Mouse (Mus musculus): ENCODE results near the gene Fbxl12. TPM values are rescaled to one million over a fixed set of nuclear protein-coding genes. Genes with fewer than 3 reads are reported as not detected.
A peak's percentile ranks its signal among the peaks of the same experiment; 100 is the strongest.

Gene Fbxl12
- polyA plus RNA-seq, 1 experiment from 2014 or later = 19.0 TPM

GRCm38 (mm10) chr9:20668065-20668464 is 23.5 kb upstream of the Fbxl12 start:
- no peaks in the 10 kb centered on the region for H3K27me3 ChIP-seq
- no peak overlapping the region for H3K4me2 ChIP-seq (replicated peaks)
- no peaks in the 10 kb centered on the region for H3K9me3 ChIP-seq
- WGBS = 97% methylated on average over 22 of the region's 22 CpGs
- ATAC-seq = no peak
- H3K36me3 ChIP-seq = peaks cover 36% of the 10 kb centered on the region
- no peak overlapping the region for H3K4me3 ChIP-seq (replicated peaks)
- H3K27ac ChIP-seq = no peak overlapping the region
- no peak overlapping the region for H3K9ac ChIP-seq (replicated peaks)
- H3K4me1 ChIP-seq (replicated peaks) = peaks cover 37% of the 10 kb centered on the region

DNA sequence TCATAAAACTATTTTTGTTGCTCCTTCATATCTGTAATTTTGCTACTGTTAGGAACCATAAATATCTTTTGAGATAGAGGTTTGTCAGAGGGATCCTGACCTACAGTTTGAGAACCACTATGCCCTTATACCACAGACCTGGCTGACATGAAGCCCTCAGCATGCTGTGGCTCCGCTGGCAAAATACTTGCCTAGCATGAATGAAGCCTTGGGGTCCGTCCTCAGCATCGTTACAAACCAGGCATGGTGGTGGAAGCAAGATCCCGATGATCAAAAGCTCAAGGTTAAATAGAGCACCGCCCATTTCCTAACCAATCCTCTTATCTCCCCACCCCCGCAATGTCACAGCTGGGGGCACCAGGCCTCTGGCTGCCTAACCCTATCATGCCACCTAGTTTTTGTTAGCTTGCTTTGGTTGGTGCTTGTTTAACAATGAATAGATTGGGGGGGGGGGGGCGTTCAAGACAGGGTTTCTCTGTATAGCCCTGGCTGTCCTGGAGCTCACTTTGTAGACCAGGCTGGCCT is 22.0 kb upstream of the Fbxl12 start:
- H3K9me3 ChIP-seq = no peaks in the 10 kb centered on the region
- H3K9ac ChIP-seq (replicated peaks) = no peak overlapping the region
- H3K27me3 ChIP-seq = no peaks in the 10 kb centered on the region
- peaks cover 44% of the 10 kb centered on the region for H3K36me3 ChIP-seq
- WGBS = 16% methylated on average over 7 of the region's 7 CpGs
- peaks cover 47% of the 10 kb centered on the region for H3K4me1 ChIP-seq (replicated peaks)
- no peak overlapping the region for H3K4me3 ChIP-seq (replicated peaks)
- no peak overlapping the region for H3K4me2 ChIP-seq (replicated peaks)
- peak overlapping the region; percentile 85 for H3K27ac ChIP-seq
- ATAC-seq = no peak

- Histone ChIP-seq H3K4me2 (replicated peaks) (no peak overlapping the region), H3K27ac (peak overlapping the region; percentile 85), H3K4me1 (replicated peaks) (peaks cover 47% of the 10 kb centered on the region), H3K4me3 (replicated peaks) (no peak overlapping the region), H3K9ac (replicated peaks) (no peak overlapping the region), H3K36me3 (peaks cover 49% of the 10 kb centered on the region), H3K27me3 (no peaks in the 10 kb centered on the region), H3K9me3 (no peaks in the 10 kb centered on the region)
- 16% methylated on average over 8 of the region's 8 CpGs for WGBS
- ATAC-seq = no peak; the same call in 1 of the 2 replicates
These were observed 21.4 kb upstream of the Fbxl12 start for GRCm38 (mm10) chr9:20665925-20666324.

DNA sequence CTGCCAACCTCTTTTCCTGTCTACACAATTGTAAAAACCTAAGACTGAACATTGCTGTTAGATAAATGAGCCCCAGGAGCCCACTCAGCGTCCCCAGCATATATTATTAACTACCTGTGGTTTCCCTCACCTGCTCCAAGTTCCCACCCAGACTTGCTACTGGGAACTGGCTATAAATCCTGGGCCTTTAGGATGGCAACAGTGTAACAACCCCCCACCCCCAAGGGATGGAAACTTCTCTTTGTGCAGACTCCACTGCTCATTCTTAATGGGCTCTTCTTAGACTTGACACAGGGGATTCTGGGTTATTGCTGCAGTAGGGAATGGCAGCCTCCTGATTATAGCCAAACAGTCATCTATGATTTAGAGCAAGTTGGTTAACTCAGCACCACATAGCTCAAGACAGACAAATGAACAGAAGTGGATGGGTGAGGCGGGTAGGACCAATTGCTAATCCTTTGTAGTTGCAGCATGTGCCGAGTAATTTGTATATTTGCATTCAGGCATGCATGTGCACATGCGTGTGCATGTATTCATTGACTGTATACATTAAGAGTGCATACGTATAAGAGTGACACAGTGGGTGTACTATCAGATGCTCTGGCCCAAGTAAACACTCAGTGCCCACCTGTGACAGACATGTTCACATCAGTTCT is 20.5 kb upstream of the Fbxl12 start:
- Histone ChIP-seq H3K36me3 (peaks cover 55% of the 10 kb centered on the region), H3K4me1 (replicated peaks) (peaks cover 47% of the 10 kb centered on the region), H3K27ac (peak overlapping the region; percentile 85), H3K4me3 (replicated peaks) (no peak overlapping the region), H3K9ac (replicated peaks) (no peak overlapping the region), H3K4me2 (replicated peaks) (no peak overlapping the region), H3K27me3 (no peaks in the 10 kb centered on the region), H3K9me3 (no peaks in the 10 kb centered on the region)
- no peak for ATAC-seq
- WGBS = 78% methylated on average over 5 of the region's 5 CpGs

DNA sequence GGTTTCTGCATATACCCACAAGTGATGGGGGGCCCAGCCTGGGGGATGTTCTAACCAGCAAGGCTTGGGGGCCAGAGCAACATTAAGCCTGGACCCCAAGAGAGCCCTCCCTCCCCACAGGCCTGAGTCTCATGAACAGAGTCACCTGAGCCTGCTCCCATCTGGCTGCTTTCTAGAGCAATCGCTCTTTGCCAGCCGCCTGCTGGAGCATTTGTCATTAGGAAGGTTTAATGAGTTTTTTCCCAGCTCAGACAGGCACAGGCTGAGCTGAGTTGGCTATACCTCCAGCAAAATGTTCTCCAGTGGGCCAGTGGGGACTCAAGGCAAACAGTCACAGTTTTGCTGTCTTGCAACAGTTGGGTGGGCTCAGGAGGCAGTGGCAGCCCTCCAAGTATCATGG is 19.8 kb upstream of the Fbxl12 start:
- Histone ChIP-seq H3K36me3 (peaks cover 63% of the 10 kb centered on the region), H3K4me3 (replicated peaks) (no peak overlapping the region), H3K27ac (peak overlapping the region; percentile 85), H3K27me3 (no peaks in the 10 kb centered on the region), H3K9ac (replicated peaks) (peak overlapping the region; percentile 42), H3K4me2 (replicated peaks) (no peak overlapping the region), H3K4me1 (replicated peaks) (peaks cover 47% of the 10 kb centered on the region), H3K9me3 (no peaks in the 10 kb centered on the region)
- WGBS = 57% methylated on average over 2 of the region's 2 CpGs
- ATAC-seq = peak; percentile 32; the same call in 1 of the 2 replicates

- ATAC-seq = peak; percentile 68
- Histone ChIP-seq H3K27me3 (no peaks in the 10 kb centered on the region), H3K9ac (replicated peaks) (peak overlapping the region; percentile 42), H3K27ac (peak overlapping the region; percentile 85), H3K36me3 (peaks cover 64% of the 10 kb centered on the region), H3K4me3 (replicated peaks) (no peak overlapping the region), H3K9me3 (no peaks in the 10 kb centered on the region), H3K4me2 (replicated peaks) (no peak overlapping the region), H3K4me1 (replicated peaks) (peaks cover 47% of the 10 kb centered on the region)
- WGBS = 61% methylated on average over 2 of the region's 2 CpGs
These were observed 19.4 kb upstream of the Fbxl12 start for GRCm38 (mm10) chr9:20663956-20664355.

DNA sequence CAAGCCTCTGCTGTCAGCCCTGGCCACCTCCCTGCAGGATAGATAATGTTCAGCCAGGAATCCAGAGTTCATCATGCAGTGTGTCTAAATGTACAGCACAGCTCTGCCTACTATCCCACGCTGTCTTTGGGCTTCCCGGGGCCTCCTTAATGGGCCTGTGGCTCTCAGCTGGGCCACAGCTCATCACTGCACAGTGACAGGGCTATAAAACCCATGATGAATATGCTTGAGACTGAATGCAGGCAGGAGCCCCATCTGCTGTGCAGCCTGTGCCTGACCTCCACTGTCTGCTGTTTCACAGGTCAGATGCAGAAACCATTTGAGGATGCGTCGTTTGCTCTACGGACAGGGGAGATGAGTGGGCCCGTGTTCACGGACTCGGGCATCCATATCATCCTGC is 18.3 kb upstream of the Fbxl12 start:
- ATAC-seq = 0 out of 2 replicates have a peak, but pooled peaks have one; percentile 4
- Histone ChIP-seq H3K9ac (replicated peaks) (peak overlapping the region; percentile 24; the same call in 1 of the 2 replicates), H3K9me3 (no peaks in the 10 kb centered on the region), H3K4me3 (replicated peaks) (no peak overlapping the region), H3K27ac (peak overlapping the region; percentile 85), H3K27me3 (no peaks in the 10 kb centered on the region), H3K36me3 (peaks cover 67% of the 10 kb centered on the region), H3K4me2 (replicated peaks) (no peak overlapping the region), H3K4me1 (replicated peaks) (peaks cover 48% of the 10 kb centered on the region)
- WGBS = 83% methylated on average over 8 of the region's 8 CpGs

DNA sequence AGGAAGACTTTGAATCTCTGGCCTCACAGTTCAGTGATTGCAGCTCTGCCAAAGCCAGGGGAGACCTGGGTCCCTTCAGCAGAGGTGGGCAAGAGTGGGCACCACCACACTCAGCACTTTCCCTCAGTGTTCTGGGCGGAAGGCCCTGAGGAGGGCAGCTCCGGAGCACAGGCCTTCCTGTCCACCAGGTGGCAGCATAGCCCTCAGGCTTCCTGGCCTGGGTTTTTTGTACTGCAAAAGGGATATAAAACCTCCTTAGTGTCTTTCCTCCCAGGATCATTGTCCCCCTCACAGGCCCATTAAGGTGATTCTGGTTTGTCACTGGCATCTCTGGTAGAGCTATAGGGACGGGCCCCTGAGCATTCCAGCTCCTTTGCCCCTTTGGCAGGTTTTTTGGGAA is 17.8 kb upstream of the Fbxl12 start:
- peak; percentile 27; the same call in 1 of the 2 replicates for ATAC-seq
- no peaks in the 10 kb centered on the region for H3K27me3 ChIP-seq
- no peaks in the 10 kb centered on the region for H3K9me3 ChIP-seq
- H3K27ac ChIP-seq = peak overlapping the region; percentile 85
- H3K36me3 ChIP-seq = peaks cover 73% of the 10 kb centered on the region
- no peak overlapping the region for H3K4me3 ChIP-seq (replicated peaks)
- no peak overlapping the region for H3K4me2 ChIP-seq (replicated peaks)
- WGBS = 44% methylated on average over 3 of the region's 3 CpGs
- peak overlapping the region; percentile 24; the same call in 1 of the 2 replicates for H3K9ac ChIP-seq (replicated peaks)
- H3K4me1 ChIP-seq (replicated peaks) = peaks cover 52% of the 10 kb centered on the region

DNA sequence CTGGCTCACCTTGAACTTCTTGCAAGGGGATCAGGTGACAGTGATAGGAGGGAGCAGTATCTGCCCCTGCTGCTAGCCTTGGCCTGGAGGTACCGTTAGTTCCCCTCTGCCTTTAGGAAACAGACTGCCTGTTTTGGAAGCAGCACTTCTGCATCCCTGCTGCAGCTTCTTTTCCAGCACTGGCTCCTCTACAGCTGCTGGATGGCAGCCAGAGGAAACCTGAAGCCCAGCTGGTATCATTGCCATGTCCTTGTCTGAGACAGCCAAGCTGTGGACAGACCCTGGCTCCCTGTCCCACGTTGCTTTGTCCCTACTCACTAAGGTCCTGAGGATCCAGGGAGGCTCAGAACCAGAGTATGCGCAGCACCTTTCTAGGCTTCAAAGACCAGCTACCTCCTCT is 13.0 kb upstream of the Fbxl12 start:
- Histone ChIP-seq H3K9ac (replicated peaks) (no peak overlapping the region), H3K4me1 (replicated peaks) (peaks cover 36% of the 10 kb centered on the region), H3K9me3 (no peaks in the 10 kb centered on the region), H3K27me3 (no peaks in the 10 kb centered on the region), H3K36me3 (peaks cover 83% of the 10 kb centered on the region), H3K4me2 (replicated peaks) (no peak overlapping the region), H3K4me3 (replicated peaks) (no peak overlapping the region), H3K27ac (no peak overlapping the region; the same call in 1 of the 2 replicates)
- ATAC-seq = no peak
- WGBS = 92% methylated on average over 3 of the region's 3 CpGs

DNA sequence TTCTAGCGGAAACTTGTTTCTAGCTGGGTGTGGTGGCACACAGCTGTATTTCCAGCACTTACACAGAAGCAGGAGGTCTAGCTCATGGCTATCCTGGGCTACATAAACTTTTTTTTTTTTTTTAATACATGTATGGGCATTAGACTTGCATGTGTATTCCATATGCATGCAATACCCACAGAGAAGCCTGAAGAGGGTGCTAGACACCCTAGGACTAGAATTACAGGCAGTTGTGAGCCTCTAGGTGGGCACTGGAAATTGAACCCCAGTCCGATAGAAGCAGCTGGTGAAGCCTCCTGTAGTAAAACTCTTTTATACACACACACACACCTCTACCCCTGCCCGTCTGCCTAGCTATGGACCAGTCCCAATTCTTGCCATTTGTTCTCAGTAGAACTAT is 9.3 kb upstream of the Fbxl12 start:
- H3K9ac ChIP-seq (replicated peaks) = no peak overlapping the region
- ATAC-seq = no peak
- no peak overlapping the region for H3K27ac ChIP-seq
- H3K4me1 ChIP-seq (replicated peaks) = peaks cover 40% of the 10 kb centered on the region
- peaks cover 55% of the 10 kb centered on the region for H3K36me3 ChIP-seq
- peak overlapping the region; percentile 84 for H3K4me2 ChIP-seq (replicated peaks)
- 88% methylated on average over 3 of the region's 3 CpGs for WGBS
- no peaks in the 10 kb centered on the region for H3K27me3 ChIP-seq
- no peaks in the 10 kb centered on the region for H3K9me3 ChIP-seq
- peak overlapping the region; percentile 95 for H3K4me3 ChIP-seq (replicated peaks)

- no peaks in the 10 kb centered on the region for H3K27me3 ChIP-seq
- WGBS = 0% methylated on average over 25 of the region's 25 CpGs
- H3K4me1 ChIP-seq (replicated peaks) = peaks cover 35% of the 10 kb centered on the region
- H3K27ac ChIP-seq = peak overlapping the region; percentile 40; the same call in 1 of the 2 replicates
- peak overlapping the region; percentile 95 for H3K4me3 ChIP-seq (replicated peaks)
- H3K9me3 ChIP-seq = no peaks in the 10 kb centered on the region
- ATAC-seq = peak; percentile 50; the same call in 1 of the 2 replicates
- peaks cover 55% of the 10 kb centered on the region for H3K36me3 ChIP-seq
- H3K4me2 ChIP-seq (replicated peaks) = peak overlapping the region; percentile 84
- peak overlapping the region; percentile 91 for H3K9ac ChIP-seq (replicated peaks)
These were observed 7.7 kb upstream of the Fbxl12 start for GRCm38 (mm10) chr9:20652260-20652658.

DNA sequence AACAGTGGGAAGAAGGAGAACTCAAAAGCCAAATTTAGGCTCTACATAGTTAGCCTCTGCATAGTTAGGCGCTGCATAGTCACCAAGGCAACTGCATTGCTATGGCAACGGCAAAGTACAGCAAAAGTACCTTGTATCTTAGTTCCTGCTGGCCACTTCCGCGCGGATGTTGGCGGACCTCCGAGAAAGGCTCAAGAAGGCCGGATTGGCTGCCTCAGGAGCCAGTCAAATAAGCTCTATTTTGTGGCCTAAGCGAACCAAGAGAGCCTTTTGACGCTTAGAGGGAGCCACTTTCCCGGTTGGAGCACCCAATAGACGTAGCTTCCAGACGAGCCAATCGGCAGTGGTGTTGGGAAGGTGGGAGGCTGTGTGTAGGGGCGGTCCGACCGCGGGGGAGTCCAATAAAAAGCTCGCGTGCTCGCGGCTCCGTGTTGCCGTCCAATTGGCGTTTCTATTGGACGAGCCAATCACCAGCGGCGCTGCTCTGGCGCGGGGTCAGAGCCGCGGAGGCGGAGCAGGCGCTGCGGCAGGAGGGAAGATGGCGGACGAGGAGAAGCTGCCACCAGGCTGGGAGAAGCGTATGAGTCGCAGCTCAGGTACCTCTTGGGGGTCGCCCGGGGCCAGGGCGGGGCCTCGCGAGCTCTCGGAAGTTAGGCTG is 7.2 kb upstream of the Fbxl12 start, which contains the start of gene Pin1:
Gene Pin1, plus strand, starts transcription at position 494 of the 658 bp plus-strand sequence.
- WGBS = under 1% methylated on average over 45 of the region's 45 CpGs
- Histone ChIP-seq H3K36me3 (peaks cover 53% of the 10 kb centered on the region), H3K4me1 (replicated peaks) (peaks cover 35% of the 10 kb centered on the region), H3K4me2 (replicated peaks) (peak within 1 kb of the TSS; percentile 84), H3K4me3 (replicated peaks) (peak within 1 kb of the TSS; percentile 95), H3K27ac (peak within 1 kb of the TSS; percentile 61), H3K27me3 (no peaks in the 10 kb centered on the region), H3K9ac (replicated peaks) (peak within 1 kb of the TSS; percentile 91), H3K9me3 (no peaks in the 10 kb centered on the region)
- peak; percentile 100 for ATAC-seq
